24 mouse cellular contexts compared by ENCODE assay signal in genomic region chr1:192812290-192812689, GRCm38 (mm10). TPM values are rescaled to one million over a fixed set of nuclear protein-coding genes. Genes with fewer than 3 reads are reported as not detected.
DNase-seq lines count a peak whose midpoint lies in the region; ATAC-seq lines count a peak whose summit lies in the region.
"Had no signal": no experiment of that assay in that cellular context is flagged by ENCODE, and none has a peak within 500 bp of the region (broad histone marks: within the 10 kb centered on the region; RNA-seq: fewer than 3 reads in every experiment).

No protein-coding gene starts in this region.

- H3K27me3 ChIP-seq in heart, embryonic 13.5 days (replicated peaks) = no peaks in the 10 kb centered on the region
- no peaks in the 10 kb centered on the region for H3K27me3 ChIP-seq in limb, embryonic 15.5 days
- no peaks in the 10 kb centered on the region for H3K27me3 ChIP-seq in limb, embryonic 10.5 days (ENCODE audit: low read depth, poor library complexity, severe bottlenecking)
- no peaks in the 10 kb centered on the region for H3K27me3 ChIP-seq in embryonic facial prominence, embryonic 14.5 days (replicated peaks; ENCODE audit: control insufficient read depth, insufficient read depth, low read length)
- H3K27me3 ChIP-seq in intestine, embryonic 16.5 days (replicated peaks; ENCODE audit: control insufficient read depth, insufficient read depth, low read length) = no peaks in the 10 kb centered on the region
- no peaks in the 10 kb centered on the region for H3K27me3 ChIP-seq in forebrain, embryonic 15.5 days
- H3K27me3 ChIP-seq: forebrain, embryonic 12.5 days; limb, embryonic 12.5 days; liver, embryonic 15.5 days; midbrain, embryonic 12.5 days; neural tube, embryonic 15.5 days had no signal

- WGBS in heart, embryonic 13.5 days = 67% methylated on average over 5 of the region's 5 CpGs
- 62% methylated on average over 5 of the region's 5 CpGs for WGBS in limb, embryonic 15.5 days
- 94% methylated on average over 5 of the region's 5 CpGs for WGBS in limb, embryonic 10.5 days
- WGBS in embryonic facial prominence, embryonic 14.5 days = 63% methylated on average over 5 of the region's 5 CpGs
- WGBS in intestine, embryonic 16.5 days = 66% methylated on average over 5 of the region's 5 CpGs
- WGBS in forebrain, embryonic 15.5 days = 89% methylated on average over 5 of the region's 5 CpGs

- H3K4me2 ChIP-seq in heart, embryonic 13.5 days = no peak overlapping the region
- H3K4me2 ChIP-seq in limb, embryonic 15.5 days = no peak overlapping the region
- no peak overlapping the region for H3K4me2 ChIP-seq in embryonic facial prominence, embryonic 14.5 days (ENCODE audit: low read depth, low read length)
- H3K4me2 ChIP-seq in intestine, embryonic 16.5 days (ENCODE audit: low read depth, low read length) = no peak overlapping the region
- no peak overlapping the region for H3K4me2 ChIP-seq in forebrain, embryonic 15.5 days (replicated peaks)
- H3K4me2 ChIP-seq: forebrain, embryonic 12.5 days; limb, embryonic 12.5 days; liver, embryonic 15.5 days; midbrain, embryonic 12.5 days; neural tube, embryonic 15.5 days had no signal

- no peak overlapping the region for H3K4me3 ChIP-seq in heart, embryonic 13.5 days
- H3K4me3 ChIP-seq in limb, embryonic 15.5 days = no peak overlapping the region
- H3K4me3 ChIP-seq in limb, embryonic 10.5 days = no peak overlapping the region
- H3K4me3 ChIP-seq in embryonic facial prominence, embryonic 14.5 days (ENCODE audit: low read depth, low read length) = no peak overlapping the region
- no peak overlapping the region for H3K4me3 ChIP-seq in intestine, embryonic 16.5 days (ENCODE audit: low read length)
- H3K4me3 ChIP-seq in forebrain, embryonic 15.5 days = no peak overlapping the region
- H3K4me3 ChIP-seq: forebrain, embryonic 12.5 days; gastrocnemius, adult 2 months; hindbrain, embryonic 10.5 days; limb, embryonic 12.5 days; liver, embryonic 15.5 days; midbrain, embryonic 12.5 days; neural tube, embryonic 15.5 days had no signal

- DNase-seq in heart, postnatal 14 days = no peak
- DNase-seq in limb, embryonic 10.5 days (ENCODE audit: low spot score) = no peak
- DNase-seq in embryonic facial prominence, embryonic 14.5 days (ENCODE audit: low spot score) = peak; percentile 80
- DNase-seq: adrenal gland, postnatal 25 days; cerebellum, adult 8-10 months; gastrocnemius, adult 2 months; kidney, adult 18-20 months; kidney, postnatal 14 days; lung, postnatal 14 days; thymus, postnatal 25 days had no signal

- peaks cover 11% of the 10 kb centered on the region for H3K4me1 ChIP-seq in heart, embryonic 13.5 days
- peaks cover 29% of the 10 kb centered on the region for H3K4me1 ChIP-seq in limb, embryonic 15.5 days
- H3K4me1 ChIP-seq in limb, embryonic 10.5 days = peaks cover 45% of the 10 kb centered on the region
- H3K4me1 ChIP-seq in embryonic facial prominence, embryonic 14.5 days (ENCODE audit: control insufficient read depth, insufficient read depth, low read length) = peaks cover 36% of the 10 kb centered on the region
- H3K4me1 ChIP-seq in intestine, embryonic 16.5 days (ENCODE audit: control insufficient read depth, insufficient read depth, low read length) = peaks cover 8% of the 10 kb centered on the region
- H3K4me1 ChIP-seq in forebrain, embryonic 15.5 days = no peaks in the 10 kb centered on the region
- H3K4me1 ChIP-seq: neural tube, embryonic 15.5 days had no signal

- peak overlapping the region; percentile 54 for H3K27ac ChIP-seq in heart, embryonic 13.5 days (replicated peaks)
- peak overlapping the region; percentile 12; the same call in 1 of the 2 replicates for H3K27ac ChIP-seq in limb, embryonic 15.5 days
- no peak overlapping the region for H3K27ac ChIP-seq in limb, embryonic 10.5 days
- no peak overlapping the region for H3K27ac ChIP-seq in embryonic facial prominence, embryonic 14.5 days (replicated peaks; ENCODE audit: low read depth, low read length)
- H3K27ac ChIP-seq in intestine, embryonic 16.5 days (ENCODE audit: low read length) = no peak overlapping the region
- no peak overlapping the region for H3K27ac ChIP-seq in forebrain, embryonic 15.5 days (replicated peaks)
- H3K27ac ChIP-seq: forebrain, embryonic 12.5 days; gastrocnemius, adult 2 months; hindbrain, embryonic 10.5 days; limb, embryonic 12.5 days; liver, embryonic 15.5 days; midbrain, embryonic 12.5 days; neural tube, embryonic 15.5 days had no signal

- no peak overlapping the region for H3K9ac ChIP-seq in heart, embryonic 13.5 days
- H3K9ac ChIP-seq in limb, embryonic 15.5 days = no peak overlapping the region
- no peak overlapping the region for H3K9ac ChIP-seq in embryonic facial prominence, embryonic 14.5 days (ENCODE audit: low read depth, low read length)
- H3K9ac ChIP-seq in intestine, embryonic 16.5 days (ENCODE audit: low read depth, low read length) = no peak overlapping the region
- H3K9ac ChIP-seq in forebrain, embryonic 15.5 days (replicated peaks) = no peak overlapping the region
- H3K9ac ChIP-seq: forebrain, embryonic 12.5 days; limb, embryonic 12.5 days; liver, embryonic 15.5 days; midbrain, embryonic 12.5 days; neural tube, embryonic 15.5 days had no signal

- no peak for ATAC-seq in heart, embryonic 13.5 days (ENCODE audit: extremely low read depth, insufficient number of reproducible peaks, low FRiP score, low TSS enrichment)
- ATAC-seq in limb, embryonic 15.5 days (ENCODE audit: insufficient number of reproducible peaks, low FRiP score, low TSS enrichment, low read depth) = no peak
- no peak for ATAC-seq in embryonic facial prominence, embryonic 14.5 days (ENCODE audit: low read depth)
- ATAC-seq in intestine, embryonic 16.5 days = peak; percentile 36
- ATAC-seq in forebrain, embryonic 15.5 days (replicated peaks) = no peak
- no peak for ATAC-seq in activated CD4-positive, CD25-positive, alpha-beta regulatory T cell, adult 4 months
- ATAC-seq: CD4-positive, CD25-positive, alpha-beta regulatory T cell, adult 4 months; hindbrain, embryonic 16.5 days had no signal

- no peaks in the 10 kb centered on the region for H3K36me3 ChIP-seq in heart, embryonic 13.5 days
- no peaks in the 10 kb centered on the region for H3K36me3 ChIP-seq in limb, embryonic 15.5 days
- no peaks in the 10 kb centered on the region for H3K36me3 ChIP-seq in limb, embryonic 10.5 days
- H3K36me3 ChIP-seq in embryonic facial prominence, embryonic 14.5 days (ENCODE audit: control insufficient read depth, insufficient read depth, low read length) = no peaks in the 10 kb centered on the region
- H3K36me3 ChIP-seq in intestine, embryonic 16.5 days (ENCODE audit: control insufficient read depth, insufficient read depth, low read length) = no peaks in the 10 kb centered on the region
- no peaks in the 10 kb centered on the region for H3K36me3 ChIP-seq in forebrain, embryonic 15.5 days
- H3K36me3 ChIP-seq: forebrain, embryonic 12.5 days; hindbrain, embryonic 10.5 days; limb, embryonic 12.5 days; liver, embryonic 15.5 days; midbrain, embryonic 12.5 days; neural tube, embryonic 15.5 days had no signal

- intact Hi-C loops in heart, postnatal 14 days (cut with DNase I) = no loop called here

- no peaks in the 10 kb centered on the region for H3K9me3 ChIP-seq in heart, embryonic 13.5 days
- no peaks in the 10 kb centered on the region for H3K9me3 ChIP-seq in limb, embryonic 15.5 days
- no peaks in the 10 kb centered on the region for H3K9me3 ChIP-seq in limb, embryonic 10.5 days (replicated peaks)
- no peaks in the 10 kb centered on the region for H3K9me3 ChIP-seq in embryonic facial prominence, embryonic 14.5 days (ENCODE audit: control insufficient read depth, low read length)
- no peaks in the 10 kb centered on the region for H3K9me3 ChIP-seq in intestine, embryonic 16.5 days (ENCODE audit: control insufficient read depth, low read length)
- H3K9me3 ChIP-seq in forebrain, embryonic 15.5 days = no peaks in the 10 kb centered on the region
- H3K9me3 ChIP-seq: forebrain, embryonic 12.5 days; hindbrain, embryonic 10.5 days; limb, embryonic 12.5 days; liver, embryonic 15.5 days; midbrain, embryonic 12.5 days; neural tube, embryonic 15.5 days had no signal

RNA-seq across cellular contexts. Expression of gene Hhat, which starts 41.3 kb away (rescaled TPM):
- polyA plus RNA-seq in heart, embryonic 13.5 days (2015; fragmentation: Nextera tagmentation; extraction: Ambion mirVana) = 6.3 and 6.4 TPM in 2 replicates
- total RNA-seq in heart, postnatal 14 days (2021) = 1 to 10 TPM; 3.3 to 3.7 TPM
- polyA plus RNA-seq in limb, embryonic 15.5 days (2015; fragmentation: Nextera tagmentation; extraction: Ambion mirVana) = 11.5 and 12.0 TPM in 2 replicates
- polyA plus RNA-seq in limb, embryonic 10.5 days (2016; fragmentation: Nextera tagmentation; extraction: Ambion mirVana) = 13.2 and 13.7 TPM in 2 replicates
- polyA plus RNA-seq in embryonic facial prominence, embryonic 14.5 days (2014; fragmentation: Nextera tagmentation; extraction: Ambion mirVana) = 9.3 and 10.4 TPM in 2 replicates
- 8.8 and 9.6 TPM in 2 replicates for polyA plus RNA-seq in intestine, embryonic 16.5 days (2015; fragmentation: Nextera tagmentation; extraction: Ambion mirVana)
- polyA plus RNA-seq in forebrain, embryonic 15.5 days (2015; fragmentation: Nextera tagmentation; extraction: Ambion mirVana) = 2.0 and 2.7 TPM in 2 replicates
- 1 to 10 TPM in 1 of 2 experiments, under 1 TPM in 1; 0.89 to 1.6 TPM for polyA plus RNA-seq in activated CD4-positive, CD25-positive, alpha-beta regulatory T cell, adult 4 months (2017; shearing (Covaris generic))

RNA-seq across cellular contexts. Expression of gene Sertad4, which starts 43.3 kb away (rescaled TPM):
- 13.7 and 14.2 TPM in 2 replicates for polyA plus RNA-seq in heart, embryonic 13.5 days (2015; fragmentation: Nextera tagmentation; extraction: Ambion mirVana)
- total RNA-seq in heart, postnatal 14 days (2021) = 1 to 10 TPM; 4.8 to 6.3 TPM
- 48.2 and 72.5 TPM in 2 replicates for polyA plus RNA-seq in limb, embryonic 15.5 days (2015; fragmentation: Nextera tagmentation; extraction: Ambion mirVana)
- 57.2 and 66.6 TPM in 2 replicates for polyA plus RNA-seq in limb, embryonic 10.5 days (2016; fragmentation: Nextera tagmentation; extraction: Ambion mirVana)
- 49.7 and 61.7 TPM in 2 replicates for polyA plus RNA-seq in embryonic facial prominence, embryonic 14.5 days (2014; fragmentation: Nextera tagmentation; extraction: Ambion mirVana)
- polyA plus RNA-seq in intestine, embryonic 16.5 days (2015; fragmentation: Nextera tagmentation; extraction: Ambion mirVana) = 2.4 and 3.0 TPM in 2 replicates
- 35.8 and 36.8 TPM in 2 replicates for polyA plus RNA-seq in forebrain, embryonic 15.5 days (2015; fragmentation: Nextera tagmentation; extraction: Ambion mirVana)
- polyA plus RNA-seq in activated CD4-positive, CD25-positive, alpha-beta regulatory T cell, adult 4 months (2017; shearing (Covaris generic)) = not detected
- total RNA-seq: megakaryocyte, adult 5-6 weeks had no signal
- polyA plus RNA-seq: CD4-positive, CD25-positive, alpha-beta regulatory T cell, adult 4 months had no signal

Comparison
In these comparisons a context has a peak if more than half of its experiments do, and no peak if none do; other contexts are left out.
1. H3K27ac ChIP-seq: peak in heart, embryonic 13.5 days (single experiment) and limb, embryonic 15.5 days (single experiment); none in limb, embryonic 10.5 days (single experiment), embryonic facial prominence, embryonic 14.5 days (single experiment), intestine, embryonic 16.5 days (single experiment) and forebrain, embryonic 15.5 days (single experiment).